11 mouse cellular contexts compared by ENCODE assay signal in genomic region chr10:85292477-85292855, GRCm38 (mm10).
DNase-seq lines count a peak whose midpoint lies in the region; ATAC-seq lines count a peak whose summit lies in the region.
"Had no signal": no experiment of that assay in that cellular context is flagged by ENCODE, and none has a peak within 500 bp of the region (broad histone marks: within the 10 kb centered on the region; RNA-seq: fewer than 3 reads in every experiment).

No protein-coding gene starts in this region.

- H3K27ac ChIP-seq in hindbrain, embryonic 14.5 days, result peak overlapping the region; percentile 32
- no peak overlapping the region for H3K27ac ChIP-seq in midbrain, embryonic 16.5 days (ENCODE audit: low read length)

- WGBS in hindbrain, embryonic 14.5 days, result 18% methylated on average over 2 of the region's 2 CpGs
- 9% methylated on average over 2 of the region's 2 CpGs for WGBS in midbrain, embryonic 16.5 days

- H3K4me1 ChIP-seq in hindbrain, embryonic 14.5 days (replicated peaks; ENCODE audit: control insufficient read depth, insufficient read depth, low read length), result peaks cover 16% of the 10 kb centered on the region; the same call in 1 of the 2 replicates
- peaks cover 13% of the 10 kb centered on the region for H3K4me1 ChIP-seq in midbrain, embryonic 16.5 days (ENCODE audit: control insufficient read depth, insufficient read depth, low read length)

- no peak overlapping the region for H3K4me3 ChIP-seq in hindbrain, embryonic 14.5 days (replicated peaks; ENCODE audit: low read length)
- H3K4me3 ChIP-seq in midbrain, embryonic 16.5 days (ENCODE audit: low read depth, low read length), result no peak overlapping the region

- H3K4me2 ChIP-seq in hindbrain, embryonic 14.5 days (replicated peaks), result no peak overlapping the region
- no peak overlapping the region for H3K4me2 ChIP-seq in midbrain, embryonic 16.5 days (ENCODE audit: low read length)

- ATAC-seq in hindbrain, embryonic 14.5 days (ENCODE audit: low FRiP score), result peak; percentile 71; the same call in 1 of the 2 replicates
- ATAC-seq in midbrain, embryonic 16.5 days, result peak; percentile 77
- ATAC-seq: liver, postnatal 0 days had no signal

- peak; percentile 77 for DNase-seq in retina, postnatal 1 day
- DNase-seq in retina, embryonic 14.5 days (ENCODE audit: low spot score), result no peak
- DNase-seq in hindbrain, embryonic 14.5 days (ENCODE audit: low spot score), result peak; percentile 64
- no peak for DNase-seq in frontal cortex, postnatal 36 days (ENCODE audit: low spot score in 2 of 2)
- no peak for DNase-seq in thymus, postnatal 10 days (ENCODE audit: low spot score in 2 of 2)
- no peak for DNase-seq in frontal cortex, postnatal 25 days (ENCODE audit: low spot score in 2 of 2)
- DNase-seq: heart, adult 18-20 months; kidney, adult 9 months; liver, postnatal 0 days; right cerebral cortex, postnatal 4 days had no signal

- H3K36me3 ChIP-seq in hindbrain, embryonic 14.5 days (replicated peaks; ENCODE audit: control insufficient read depth, insufficient read depth), result no peaks in the 10 kb centered on the region
- H3K36me3 ChIP-seq in midbrain, embryonic 16.5 days (ENCODE audit: control insufficient read depth, insufficient read depth, low read length), result no peaks in the 10 kb centered on the region

- H3K27me3 ChIP-seq in hindbrain, embryonic 14.5 days (ENCODE audit: control insufficient read depth, insufficient read depth, low read length), result no peaks in the 10 kb centered on the region
- H3K27me3 ChIP-seq in midbrain, embryonic 16.5 days (ENCODE audit: control insufficient read depth, insufficient read depth, low read depth, low read length), result no peaks in the 10 kb centered on the region

- no peaks in the 10 kb centered on the region for H3K9me3 ChIP-seq in hindbrain, embryonic 14.5 days (ENCODE audit: control insufficient read depth, low read length)
- no peaks in the 10 kb centered on the region for H3K9me3 ChIP-seq in midbrain, embryonic 16.5 days (replicated peaks; ENCODE audit: control insufficient read depth, low read length, poor library complexity, severe bottlenecking)

- no peak overlapping the region for H3K9ac ChIP-seq in hindbrain, embryonic 14.5 days
- no peak overlapping the region for H3K9ac ChIP-seq in midbrain, embryonic 16.5 days (ENCODE audit: low read depth, low read length)
- H3K9ac ChIP-seq: liver, postnatal 0 days had no signal

Comparison
In these comparisons a context has a peak if more than half of its experiments do, and no peak if none do; other contexts are left out.
1. DNase-seq: peak in retina, postnatal 1 day (single experiment) and hindbrain, embryonic 14.5 days (single experiment); none in retina, embryonic 14.5 days (single experiment), frontal cortex, postnatal 36 days (0 of 2), thymus, postnatal 10 days (0 of 2) and frontal cortex, postnatal 25 days (0 of 2).